Mouse (Mus musculus): ENCODE results near the gene Eif1b. TPM values are rescaled to one million over a fixed set of nuclear protein-coding genes. Genes with fewer than 3 reads are reported as not detected.

Gene Eif1b
- polyA plus RNA-seq (2015; fragmentation: Nextera tagmentation; extraction: Ambion mirVana), result 349 and 377 TPM in 2 replicates

DNA sequence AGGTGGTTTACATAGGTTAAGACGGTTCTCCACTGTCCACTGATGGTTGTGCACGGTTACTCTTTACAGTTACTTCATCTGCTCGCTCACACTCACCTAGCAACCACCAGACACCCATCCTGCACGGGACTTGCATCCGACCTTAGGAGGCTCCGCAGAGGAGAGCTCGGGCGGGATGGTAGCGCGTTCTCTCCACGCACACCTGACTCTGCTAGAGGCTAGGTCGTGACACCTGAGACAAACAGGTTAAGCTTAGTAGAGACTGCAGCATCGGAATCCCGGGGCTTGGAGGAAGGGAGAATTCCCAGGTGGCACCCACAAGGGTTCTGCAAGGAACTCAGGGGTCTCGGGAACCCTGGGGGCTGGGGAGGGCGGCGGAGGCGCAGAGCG lies at the start of gene Eif1b:
Eif1b (plus strand) TSS at position 223 of the 390 bp plus-strand sequence.

DNA sequence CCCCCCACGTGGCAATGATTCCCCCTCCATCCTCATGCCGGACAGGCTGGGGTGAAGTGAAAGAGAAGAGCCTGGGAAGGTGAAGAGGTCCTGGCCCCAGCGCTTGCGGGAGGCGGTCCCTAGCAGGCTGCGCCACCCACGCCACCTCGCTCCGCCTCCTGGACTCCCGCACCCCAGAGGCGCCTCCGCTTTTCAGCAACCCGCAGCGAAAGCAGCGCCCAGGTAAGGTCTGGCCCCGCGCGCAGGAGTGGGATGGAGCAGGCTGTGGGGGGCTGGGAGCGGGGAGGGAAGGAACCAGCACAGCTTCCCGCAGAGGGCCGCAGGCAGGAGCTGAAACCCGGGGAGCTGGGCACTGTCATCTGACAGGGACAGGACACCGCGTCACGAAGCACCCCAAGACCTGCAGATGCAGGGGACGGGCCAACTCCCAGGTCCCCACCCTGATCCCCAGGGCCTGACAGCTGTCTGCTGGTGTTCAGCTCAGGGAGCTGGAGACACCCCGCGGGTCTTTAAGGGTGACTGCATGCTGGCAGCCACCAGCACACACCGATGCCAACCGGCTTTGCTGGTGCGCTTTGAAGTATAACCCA lies 47.7 kb downstream of the Eif1b start, which contains the start of gene Entpd3:
Entpd3 (plus strand) TSS at position 157 of the 590 bp plus-strand sequence.

Other genes starting within 250 kb of the Eif1b start
- 10.6 and 11.3 TPM in 2 replicates for gene Myrip, start 190.7 kb upstream of the Eif1b start, polyA plus RNA-seq (2015; fragmentation: Nextera tagmentation; extraction: Ambion mirVana)
- 6.3 and 7.6 TPM in 2 replicates for gene Entpd3, start 47.6 kb downstream of the Eif1b start, polyA plus RNA-seq (2015; fragmentation: Nextera tagmentation; extraction: Ambion mirVana)
- gene Rpl14, start 79.2 kb downstream of the Eif1b start, polyA plus RNA-seq (2015; fragmentation: Nextera tagmentation; extraction: Ambion mirVana), result 394 and 443 TPM in 2 replicates